Mouse (Mus musculus): ENCODE results near the gene Gm815. TPM values are rescaled to one million over a fixed set of nuclear protein-coding genes. Genes with fewer than 3 reads are reported as not detected.

The Gm815 gene
- polyA plus RNA-seq, 1 experiment from 2014 or later, result not detected

GRCm38 (mm10) chr19:26869591-26869990, 16.1 kb upstream of the Gm815 start:
- Histone ChIP-seq H3K36me3 (ENCODE audit: control insufficient read depth, insufficient read depth, low read length) (no peaks in the 10 kb centered on the region), H3K27ac (ENCODE audit: low read depth, low read length) (no peak overlapping the region), H3K4me1 (ENCODE audit: control insufficient read depth, insufficient read depth, low read length) (peaks cover 16% of the 10 kb centered on the region), H3K9me3 (replicated peaks; ENCODE audit: control insufficient read depth, low read length) (no peaks in the 10 kb centered on the region), H3K27me3 (ENCODE audit: control insufficient read depth, insufficient read depth, low read length) (no peaks in the 10 kb centered on the region), H3K9ac (ENCODE audit: low read depth, low read length) (no peak overlapping the region), H3K4me3 (ENCODE audit: low read depth, low read length) (no peak overlapping the region), H3K4me2 (no peak overlapping the region)
- ATAC-seq (replicated peaks; ENCODE audit: insufficient number of reproducible peaks, low FRiP score, low TSS enrichment), result no peak
- WGBS (ENCODE audit: insufficient replicate concordance), result 35% methylated on average over 3 of the region's 3 CpGs

DNA sequence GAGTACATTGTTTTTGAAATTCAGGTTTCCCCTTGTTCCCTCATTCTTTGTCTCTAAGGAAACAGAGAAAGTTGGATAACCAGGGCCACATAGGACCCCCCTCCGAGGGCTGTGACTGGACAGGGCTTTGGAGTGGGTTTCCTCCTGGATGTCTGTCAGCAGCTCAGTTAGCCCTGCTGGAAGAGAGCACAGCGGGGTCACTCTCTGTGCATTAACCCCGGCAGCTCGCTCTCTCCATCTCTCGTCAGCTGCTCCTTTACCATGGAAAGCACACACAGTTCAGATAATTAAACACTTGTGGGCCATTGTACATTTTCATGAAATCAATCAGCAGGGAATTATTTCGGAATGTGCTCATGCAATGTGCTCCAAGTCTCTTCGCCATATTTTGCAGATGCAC, 15.4 kb upstream of the Gm815 start:
- H3K27ac ChIP-seq (ENCODE audit: low read depth, low read length), result no peak overlapping the region
- no peak overlapping the region for H3K9ac ChIP-seq (ENCODE audit: low read depth, low read length)
- 33% methylated on average over 7 of the region's 7 CpGs for WGBS (ENCODE audit: insufficient replicate concordance)
- H3K9me3 ChIP-seq (replicated peaks; ENCODE audit: control insufficient read depth, low read length), result no peaks in the 10 kb centered on the region
- no peak for ATAC-seq (replicated peaks; ENCODE audit: insufficient number of reproducible peaks, low FRiP score, low TSS enrichment)
- no peaks in the 10 kb centered on the region for H3K27me3 ChIP-seq (ENCODE audit: control insufficient read depth, insufficient read depth, low read length)
- H3K4me3 ChIP-seq (ENCODE audit: low read depth, low read length), result no peak overlapping the region
- H3K4me2 ChIP-seq, result no peak overlapping the region
- peaks cover 13% of the 10 kb centered on the region for H3K4me1 ChIP-seq (ENCODE audit: control insufficient read depth, insufficient read depth, low read length)
- no peaks in the 10 kb centered on the region for H3K36me3 ChIP-seq (ENCODE audit: control insufficient read depth, insufficient read depth, low read length)

- Histone ChIP-seq H3K36me3 (ENCODE audit: control insufficient read depth, insufficient read depth, low read length) (no peaks in the 10 kb centered on the region), H3K4me3 (ENCODE audit: low read depth, low read length) (no peak overlapping the region), H3K9me3 (replicated peaks; ENCODE audit: control insufficient read depth, low read length) (no peaks in the 10 kb centered on the region), H3K4me1 (ENCODE audit: control insufficient read depth, insufficient read depth, low read length) (peaks cover 9% of the 10 kb centered on the region), H3K27me3 (ENCODE audit: control insufficient read depth, insufficient read depth, low read length) (no peaks in the 10 kb centered on the region), H3K9ac (ENCODE audit: low read depth, low read length) (no peak overlapping the region), H3K4me2 (no peak overlapping the region), H3K27ac (ENCODE audit: low read depth, low read length) (no peak overlapping the region)
- WGBS (ENCODE audit: insufficient replicate concordance), result 38% methylated on average over 3 of the region's 3 CpGs
- ATAC-seq (replicated peaks; ENCODE audit: insufficient number of reproducible peaks, low FRiP score, low TSS enrichment), result no peak
Measured at GRCm38 (mm10) chr19:26871096-26871495, 14.6 kb upstream of the Gm815 start.

DNA sequence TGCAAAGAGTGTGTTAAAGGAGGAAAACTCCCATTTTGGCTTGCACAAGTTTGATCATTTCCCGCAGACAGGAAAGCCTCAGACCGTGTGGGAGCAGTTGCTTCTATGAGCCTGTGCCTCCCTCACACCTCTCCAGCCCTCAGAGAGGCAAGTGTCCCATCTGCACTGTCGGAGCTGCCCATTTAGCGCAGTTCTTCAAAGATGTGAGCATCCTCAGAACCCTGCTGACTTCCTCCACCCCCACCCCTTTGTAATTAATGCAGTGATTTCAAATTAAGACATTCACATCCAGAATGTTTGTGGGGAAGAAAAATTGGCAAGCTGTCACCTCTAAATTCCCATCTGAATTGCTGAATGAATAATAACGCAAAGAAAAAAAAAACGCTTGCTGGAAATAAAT, 12.8 kb upstream of the Gm815 start:
- Histone ChIP-seq H3K9ac (ENCODE audit: low read depth, low read length) (no peak overlapping the region), H3K36me3 (ENCODE audit: control insufficient read depth, insufficient read depth, low read length) (no peaks in the 10 kb centered on the region), H3K27me3 (ENCODE audit: control insufficient read depth, insufficient read depth, low read length) (peaks cover 2% of the 10 kb centered on the region; the same call in 1 of the 2 replicates), H3K4me1 (ENCODE audit: control insufficient read depth, insufficient read depth, low read length) (peaks cover 8% of the 10 kb centered on the region), H3K27ac (ENCODE audit: low read depth, low read length) (no peak overlapping the region), H3K4me2 (no peak overlapping the region), H3K4me3 (ENCODE audit: low read depth, low read length) (no peak overlapping the region), H3K9me3 (replicated peaks; ENCODE audit: control insufficient read depth, low read length) (no peaks in the 10 kb centered on the region)
- 60% methylated on average over 6 of the region's 6 CpGs for WGBS (ENCODE audit: insufficient replicate concordance)
- no peak for ATAC-seq (replicated peaks; ENCODE audit: insufficient number of reproducible peaks, low FRiP score, low TSS enrichment)

GRCm38 (mm10) chr19:26875601-26876000, 10.1 kb upstream of the Gm815 start:
- Histone ChIP-seq H3K4me2 (no peak overlapping the region), H3K9me3 (replicated peaks; ENCODE audit: control insufficient read depth, low read length) (no peaks in the 10 kb centered on the region), H3K27ac (ENCODE audit: low read depth, low read length) (no peak overlapping the region), H3K9ac (ENCODE audit: low read depth, low read length) (no peak overlapping the region), H3K36me3 (ENCODE audit: control insufficient read depth, insufficient read depth, low read length) (no peaks in the 10 kb centered on the region), H3K4me3 (ENCODE audit: low read depth, low read length) (no peak overlapping the region), H3K4me1 (ENCODE audit: control insufficient read depth, insufficient read depth, low read length) (no peaks in the 10 kb centered on the region), H3K27me3 (ENCODE audit: control insufficient read depth, insufficient read depth, low read length) (peaks cover 2% of the 10 kb centered on the region; the same call in 1 of the 2 replicates)
- 76% methylated on average over 6 of the region's 6 CpGs for WGBS (ENCODE audit: insufficient replicate concordance)
- ATAC-seq (replicated peaks; ENCODE audit: insufficient number of reproducible peaks, low FRiP score, low TSS enrichment), result no peak

DNA sequence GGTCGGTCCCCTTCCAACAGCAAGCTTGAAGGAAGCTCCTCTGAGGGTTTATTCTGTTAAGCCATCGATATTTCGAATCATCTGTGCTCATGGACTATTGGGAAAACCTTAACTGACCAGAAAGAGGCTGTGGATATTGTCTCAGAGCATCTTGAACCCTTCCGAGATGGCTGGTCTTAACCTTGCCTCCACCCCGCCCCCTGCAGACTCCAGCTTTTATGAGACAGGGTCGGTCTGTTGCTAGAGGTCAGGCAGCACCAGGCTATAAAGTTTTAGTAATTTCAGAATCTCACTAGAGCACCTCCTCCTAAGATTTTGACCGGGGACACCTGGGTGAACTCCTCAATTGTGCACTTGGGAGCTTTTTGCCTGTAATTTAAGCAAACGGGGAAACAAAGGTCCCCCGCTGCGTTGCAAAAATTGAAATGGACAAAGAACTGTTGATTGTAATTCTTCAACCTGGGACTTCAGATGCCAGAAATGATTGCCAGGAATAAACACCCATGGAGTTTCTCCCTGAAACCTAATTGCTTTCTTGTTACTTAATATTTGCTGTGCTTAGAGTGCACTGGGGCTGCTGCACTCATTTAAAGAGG, 8.4 kb upstream of the Gm815 start:
- 25% methylated on average over 10 of the region's 10 CpGs for WGBS (ENCODE audit: insufficient replicate concordance)
- no peak overlapping the region for H3K4me2 ChIP-seq

GRCm38 (mm10) chr19:26879856-26880255, 5.8 kb upstream of the Gm815 start:
- no peak for ATAC-seq (replicated peaks; ENCODE audit: insufficient number of reproducible peaks, low FRiP score, low TSS enrichment)
- no peaks in the 10 kb centered on the region for H3K36me3 ChIP-seq (ENCODE audit: control insufficient read depth, insufficient read depth, low read length)
- 72% methylated on average over 4 of the region's 4 CpGs for WGBS (ENCODE audit: insufficient replicate concordance)
- H3K9ac ChIP-seq (ENCODE audit: low read depth, low read length), result no peak overlapping the region
- no peak overlapping the region for H3K4me3 ChIP-seq (ENCODE audit: low read depth, low read length)
- H3K9me3 ChIP-seq (replicated peaks; ENCODE audit: control insufficient read depth, low read length), result no peaks in the 10 kb centered on the region
- H3K4me2 ChIP-seq, result no peak overlapping the region
- H3K4me1 ChIP-seq (ENCODE audit: control insufficient read depth, insufficient read depth, low read length), result no peaks in the 10 kb centered on the region
- H3K27ac ChIP-seq (ENCODE audit: low read depth, low read length), result no peak overlapping the region
- H3K27me3 ChIP-seq (ENCODE audit: control insufficient read depth, insufficient read depth, low read length), result peaks cover 2% of the 10 kb centered on the region; the same call in 1 of the 2 replicates

More for the DNA sequence above, 8.4 kb upstream of the Gm815 start:
- H3K4me3 ChIP-seq (ENCODE audit: low read depth, low read length), result no peak overlapping the region
- no peak overlapping the region for H3K27ac ChIP-seq (ENCODE audit: low read depth, low read length)
- no peaks in the 10 kb centered on the region for H3K9me3 ChIP-seq (replicated peaks; ENCODE audit: control insufficient read depth, low read length)
- H3K36me3 ChIP-seq (ENCODE audit: control insufficient read depth, insufficient read depth, low read length), result no peaks in the 10 kb centered on the region
- ATAC-seq (replicated peaks; ENCODE audit: insufficient number of reproducible peaks, low FRiP score, low TSS enrichment), result no peak
- no peaks in the 10 kb centered on the region for H3K4me1 ChIP-seq (ENCODE audit: control insufficient read depth, insufficient read depth, low read length)
- H3K27me3 ChIP-seq (ENCODE audit: control insufficient read depth, insufficient read depth, low read length), result peaks cover 2% of the 10 kb centered on the region; the same call in 1 of the 2 replicates
- no peak overlapping the region for H3K9ac ChIP-seq (ENCODE audit: low read depth, low read length)

DNA sequence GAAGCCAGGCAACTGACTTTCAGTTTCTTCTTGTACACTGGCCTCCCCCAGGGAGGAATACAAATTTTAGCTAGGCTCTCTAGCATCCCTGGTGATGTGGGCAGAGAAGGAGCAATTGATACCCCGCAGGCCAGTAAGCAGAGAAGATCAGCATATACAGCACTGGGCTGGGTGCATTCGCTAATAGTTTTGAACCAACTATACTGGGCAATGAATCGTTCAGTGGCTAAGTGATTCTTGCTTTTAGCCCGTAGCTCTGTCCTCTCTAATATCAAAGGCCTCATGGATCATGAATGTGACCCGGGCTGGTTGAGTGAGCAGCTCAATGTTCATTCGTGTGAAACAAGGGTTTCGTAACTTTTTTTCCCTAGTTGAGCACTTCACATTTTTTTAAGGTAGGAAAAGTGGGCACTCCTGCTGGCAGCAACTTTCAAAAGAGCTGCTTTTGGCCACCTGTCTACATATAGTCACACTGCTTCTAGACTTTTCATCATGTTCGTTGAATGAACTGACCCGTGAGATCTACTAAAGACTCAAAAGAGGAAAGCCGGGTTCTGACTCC, 3.7 kb upstream of the Gm815 start:
- no peak for ATAC-seq (replicated peaks; ENCODE audit: insufficient number of reproducible peaks, low FRiP score, low TSS enrichment)

GRCm38 (mm10) chr19:26888171-26888570, 2.5 kb downstream of the Gm815 start:
- Histone ChIP-seq H3K4me3 (ENCODE audit: low read depth, low read length) (no peak overlapping the region), H3K36me3 (ENCODE audit: control insufficient read depth, insufficient read depth, low read length) (no peaks in the 10 kb centered on the region), H3K9me3 (replicated peaks; ENCODE audit: control insufficient read depth, low read length) (no peaks in the 10 kb centered on the region), H3K4me2 (no peak overlapping the region), H3K9ac (ENCODE audit: low read depth, low read length) (no peak overlapping the region), H3K4me1 (ENCODE audit: control insufficient read depth, insufficient read depth, low read length) (no peaks in the 10 kb centered on the region), H3K27ac (ENCODE audit: low read depth, low read length) (no peak overlapping the region), H3K27me3 (ENCODE audit: control insufficient read depth, insufficient read depth, low read length) (no peaks in the 10 kb centered on the region)
- ATAC-seq (replicated peaks; ENCODE audit: insufficient number of reproducible peaks, low FRiP score, low TSS enrichment), result no peak
- 82% methylated on average over 9 of the region's 9 CpGs for WGBS (ENCODE audit: insufficient replicate concordance)

More for the DNA sequence above, 3.7 kb upstream of the Gm815 start:
- no peak overlapping the region for H3K27ac ChIP-seq (ENCODE audit: low read depth, low read length)
- H3K4me1 ChIP-seq (ENCODE audit: control insufficient read depth, insufficient read depth, low read length), result no peaks in the 10 kb centered on the region
- no peaks in the 10 kb centered on the region for H3K9me3 ChIP-seq (replicated peaks; ENCODE audit: control insufficient read depth, low read length)
- H3K27me3 ChIP-seq (ENCODE audit: control insufficient read depth, insufficient read depth, low read length), result peaks cover 2% of the 10 kb centered on the region; the same call in 1 of the 2 replicates
- H3K9ac ChIP-seq (ENCODE audit: low read depth, low read length), result no peak overlapping the region
- no peak overlapping the region for H3K4me3 ChIP-seq (ENCODE audit: low read depth, low read length)
- no peaks in the 10 kb centered on the region for H3K36me3 ChIP-seq (ENCODE audit: control insufficient read depth, insufficient read depth, low read length)
- WGBS (ENCODE audit: insufficient replicate concordance), result 89% methylated on average over 10 of the region's 10 CpGs
- H3K4me2 ChIP-seq, result no peak overlapping the region

All from heart, embryonic 11.5 days (tissue).